Mouse (Mus musculus): ENCODE data around the gene Fat4. TPM values are rescaled to one million over a fixed set of nuclear protein-coding genes. Genes with fewer than 3 reads are reported as not detected.
A peak's percentile ranks its signal among the peaks of the same experiment; 100 is the strongest.

The Fat4 gene
- polyA plus RNA-seq (2015; fragmentation: Nextera tagmentation; extraction: Ambion mirVana), result 0.16 and 0.27 TPM in 2 replicates

DNA sequence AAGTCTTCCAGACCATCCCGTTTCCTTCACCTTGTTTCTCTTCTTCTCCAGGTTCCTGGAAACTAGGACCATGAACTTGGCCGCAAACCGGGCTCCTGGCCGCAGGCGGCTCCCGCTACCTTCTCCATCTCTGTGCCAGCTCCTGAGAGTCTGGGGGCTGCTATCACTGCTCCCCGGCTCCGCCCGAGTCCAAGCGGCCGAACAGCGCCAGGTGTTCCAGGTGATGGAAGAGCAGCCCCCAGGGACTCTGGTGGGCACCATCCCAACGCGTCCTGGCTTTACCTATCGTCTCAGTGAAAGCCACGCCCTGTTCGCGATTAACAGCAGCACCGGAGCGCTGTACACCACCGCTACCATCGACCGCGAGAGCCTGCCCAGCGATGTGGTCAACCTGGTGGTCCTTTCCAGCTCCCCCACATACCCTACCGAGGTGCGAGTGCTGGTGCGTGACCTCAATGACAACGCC, at the start of gene Fat4:
Fat4 (plus strand) TSS at position 51 of the 466 bp plus-strand sequence.
- ATAC-seq (ENCODE audit: low read depth), result no peak
- WGBS (ENCODE audit: insufficient replicate concordance), result under 1% methylated on average over 29 of the region's 29 CpGs
- Histone ChIP-seq H3K9me3 (replicated peaks; ENCODE audit: control insufficient read depth, low read length) (no peaks in the 10 kb centered on the region), H3K4me1 (ENCODE audit: control insufficient read depth, low read depth, low read length) (no peaks in the 10 kb centered on the region; the same call in none of the 2 replicates), H3K27ac (ENCODE audit: low read length) (no peak within 1 kb of the TSS; the same call in 1 of the 2 replicates), H3K27me3 (ENCODE audit: control insufficient read depth, insufficient read depth, low read depth, low read length) (peaks cover 31% of the 10 kb centered on the region), H3K36me3 (ENCODE audit: control insufficient read depth, insufficient read depth) (no peaks in the 10 kb centered on the region), H3K4me3 (ENCODE audit: low read depth, low read length) (peak within 1 kb of the TSS; percentile 62), H3K9ac (ENCODE audit: low read depth, low read length) (peak within 1 kb of the TSS; percentile 16; the same call in 1 of the 2 replicates), H3K4me2 (ENCODE audit: low read depth, low read length) (peak within 1 kb of the TSS; percentile 71)

DNA sequence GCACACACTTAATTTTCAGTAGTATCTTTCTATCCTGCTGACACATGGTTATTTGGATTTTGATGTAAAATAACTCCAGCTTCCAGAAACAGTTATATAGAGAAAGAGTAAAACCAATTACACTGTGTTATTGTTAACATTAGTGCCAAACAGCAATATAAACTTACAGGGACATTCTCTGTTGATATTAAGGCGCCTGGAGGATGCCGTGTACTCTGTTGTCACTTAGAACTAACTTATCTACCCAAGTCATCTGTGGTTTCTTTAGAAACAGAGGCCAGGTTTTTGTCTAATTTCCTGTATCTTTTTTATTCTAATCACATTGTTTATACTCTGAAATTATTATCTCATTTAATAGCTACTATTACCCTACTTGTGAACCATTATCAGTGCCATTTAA, 47.3 kb upstream of the Fat4 start:
- no peaks in the 10 kb centered on the region for H3K27me3 ChIP-seq (ENCODE audit: control insufficient read depth, insufficient read depth, low read depth, low read length)
- no peaks in the 10 kb centered on the region for H3K4me1 ChIP-seq (ENCODE audit: control insufficient read depth, low read depth, low read length)
- H3K4me3 ChIP-seq (ENCODE audit: low read depth, low read length), result no peak overlapping the region
- no peak overlapping the region for H3K9ac ChIP-seq (ENCODE audit: low read depth, low read length)
- no peak for ATAC-seq (ENCODE audit: low read depth)
- H3K9me3 ChIP-seq (replicated peaks; ENCODE audit: control insufficient read depth, low read length), result no peaks in the 10 kb centered on the region
- H3K27ac ChIP-seq (ENCODE audit: low read length), result no peak overlapping the region
- H3K4me2 ChIP-seq (ENCODE audit: low read depth, low read length), result no peak overlapping the region
- H3K36me3 ChIP-seq (ENCODE audit: control insufficient read depth, insufficient read depth), result no peaks in the 10 kb centered on the region
- 48% methylated on average over 2 of the region's 2 CpGs for WGBS (ENCODE audit: insufficient replicate concordance)

DNA sequence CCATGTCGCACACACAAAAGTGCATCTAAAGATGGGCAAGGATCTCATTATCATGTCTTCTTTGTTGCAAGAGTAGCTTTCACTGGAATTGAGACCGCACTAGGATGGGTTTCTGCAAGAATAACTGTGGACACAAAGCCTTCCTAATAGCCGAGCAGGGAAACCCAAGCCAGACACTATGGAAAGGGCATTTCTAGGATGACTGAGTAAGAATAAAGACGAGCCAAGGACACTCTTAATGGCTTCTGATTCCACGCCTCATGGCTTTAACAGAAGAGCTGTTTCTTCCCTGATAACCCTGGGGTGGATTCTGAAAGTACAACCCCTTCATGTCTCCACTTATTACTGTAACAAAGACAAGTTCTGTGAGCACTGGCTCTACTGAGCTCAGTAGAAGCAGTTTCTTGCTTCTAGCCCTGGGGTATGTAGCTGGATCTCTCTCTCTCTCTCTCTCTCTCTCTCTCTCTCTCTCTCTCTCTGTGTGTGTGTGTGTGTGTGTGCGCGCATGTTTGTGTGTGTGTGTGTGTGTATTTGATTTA, 43.7 kb upstream of the Fat4 start:
- no peak overlapping the region for H3K4me2 ChIP-seq (ENCODE audit: low read depth, low read length)
- no peak for ATAC-seq (ENCODE audit: low read depth)
- H3K4me3 ChIP-seq (ENCODE audit: low read depth, low read length), result no peak overlapping the region
- no peaks in the 10 kb centered on the region for H3K36me3 ChIP-seq (ENCODE audit: control insufficient read depth, insufficient read depth)
- no peak overlapping the region for H3K27ac ChIP-seq (ENCODE audit: low read length)
- H3K27me3 ChIP-seq (ENCODE audit: control insufficient read depth, insufficient read depth, low read depth, low read length), result no peaks in the 10 kb centered on the region
- no peaks in the 10 kb centered on the region for H3K4me1 ChIP-seq (ENCODE audit: control insufficient read depth, low read depth, low read length)
- WGBS (ENCODE audit: insufficient replicate concordance), result 66% methylated on average over 7 of the region's 7 CpGs
- H3K9ac ChIP-seq (ENCODE audit: low read depth, low read length), result no peak overlapping the region
- H3K9me3 ChIP-seq (replicated peaks; ENCODE audit: control insufficient read depth, low read length), result no peaks in the 10 kb centered on the region

DNA sequence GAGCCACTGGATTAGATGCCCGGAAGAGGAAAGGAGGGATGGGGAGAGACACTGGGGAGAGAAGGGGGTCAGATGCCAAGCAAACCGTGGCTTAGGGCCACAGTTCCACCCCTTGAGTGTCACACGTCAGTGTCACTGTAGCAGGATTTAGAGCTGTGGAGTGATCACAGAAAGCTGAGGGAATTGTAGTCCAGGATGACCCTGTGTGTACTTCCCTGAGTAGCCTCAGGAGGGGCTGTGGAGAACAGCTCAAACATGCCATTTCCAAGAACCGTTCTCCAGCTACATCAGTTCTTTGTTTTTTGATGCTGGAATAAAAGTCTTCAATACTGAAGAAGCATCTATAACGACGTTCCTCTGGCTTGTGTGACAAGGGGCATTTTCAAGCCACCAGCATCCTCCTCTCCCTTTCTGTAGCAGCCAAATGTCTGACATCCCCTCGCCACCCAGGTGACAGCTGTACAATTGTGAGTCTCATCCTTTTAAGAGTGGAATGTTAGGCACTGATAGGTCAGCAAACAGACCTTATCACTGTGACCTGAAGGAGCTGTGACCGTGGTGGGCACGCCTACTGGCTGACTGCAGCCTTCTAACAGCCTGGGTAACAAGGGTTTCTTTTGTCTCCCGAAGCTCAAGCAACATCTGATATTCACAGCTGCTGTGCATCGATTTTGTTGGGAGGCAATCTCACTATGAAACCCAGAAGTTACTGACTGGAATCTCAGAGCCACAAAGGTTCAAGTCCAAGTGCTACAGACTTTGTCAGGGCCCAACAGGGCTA, 39.9 kb upstream of the Fat4 start:
- Histone ChIP-seq H3K9me3 (replicated peaks; ENCODE audit: control insufficient read depth, low read length) (no peaks in the 10 kb centered on the region), H3K36me3 (ENCODE audit: control insufficient read depth, insufficient read depth) (no peaks in the 10 kb centered on the region), H3K27me3 (ENCODE audit: control insufficient read depth, insufficient read depth, low read depth, low read length) (no peaks in the 10 kb centered on the region), H3K4me2 (ENCODE audit: low read depth, low read length) (no peak overlapping the region), H3K27ac (ENCODE audit: low read length) (no peak overlapping the region), H3K4me1 (ENCODE audit: control insufficient read depth, low read depth, low read length) (no peaks in the 10 kb centered on the region), H3K4me3 (ENCODE audit: low read depth, low read length) (no peak overlapping the region), H3K9ac (ENCODE audit: low read depth, low read length) (no peak overlapping the region)
- WGBS (ENCODE audit: insufficient replicate concordance), result 30% methylated on average over 11 of the region's 11 CpGs
- no peak for ATAC-seq (ENCODE audit: low read depth)

DNA sequence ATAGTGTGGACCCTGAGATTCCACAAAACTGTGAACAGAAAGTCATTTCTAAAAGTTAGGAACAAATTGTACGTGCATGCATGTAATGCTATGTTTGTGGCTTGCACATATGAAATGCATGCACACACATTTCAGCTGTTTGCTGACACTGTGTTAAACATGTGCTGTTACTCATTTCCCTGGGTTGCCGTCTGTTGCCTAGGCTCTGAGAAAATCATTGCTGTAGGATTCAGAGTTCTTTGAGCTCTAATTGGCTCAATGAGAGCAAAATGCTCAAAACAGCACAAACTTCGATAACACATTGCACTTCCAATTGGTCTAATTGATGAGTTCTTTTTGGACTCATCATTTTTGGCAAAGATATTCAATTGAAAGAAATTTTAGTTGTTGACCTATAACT, 37.7 kb upstream of the Fat4 start:
- Histone ChIP-seq H3K9ac (ENCODE audit: low read depth, low read length) (no peak overlapping the region), H3K4me3 (ENCODE audit: low read depth, low read length) (no peak overlapping the region), H3K27me3 (ENCODE audit: control insufficient read depth, insufficient read depth, low read depth, low read length) (no peaks in the 10 kb centered on the region), H3K4me1 (ENCODE audit: control insufficient read depth, low read depth, low read length) (no peaks in the 10 kb centered on the region), H3K27ac (ENCODE audit: low read length) (no peak overlapping the region), H3K9me3 (replicated peaks; ENCODE audit: control insufficient read depth, low read length) (no peaks in the 10 kb centered on the region), H3K36me3 (ENCODE audit: control insufficient read depth, insufficient read depth) (no peaks in the 10 kb centered on the region), H3K4me2 (ENCODE audit: low read depth, low read length) (no peak overlapping the region)
- 53% methylated on average over 3 of the region's 3 CpGs for WGBS (ENCODE audit: insufficient replicate concordance)
- ATAC-seq (ENCODE audit: low read depth), result no peak

DNA sequence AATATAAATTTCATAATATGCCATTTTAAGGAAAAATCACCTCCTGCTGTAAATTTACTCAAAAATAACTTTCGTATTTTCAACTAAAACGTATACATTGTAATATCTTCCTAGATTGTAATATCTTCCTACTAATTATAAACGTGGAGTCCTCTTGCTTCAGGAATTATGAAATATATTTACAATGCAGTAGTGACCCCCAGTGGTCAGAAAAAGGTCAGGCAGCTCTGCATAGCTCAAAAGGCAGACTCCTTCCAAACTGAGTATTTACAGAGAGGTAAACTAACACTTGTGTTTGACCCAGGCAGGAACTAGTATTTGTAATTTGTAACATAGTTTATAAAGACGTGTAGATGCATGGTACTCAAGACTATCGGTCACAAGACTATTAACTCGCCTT, 37.2 kb upstream of the Fat4 start:
- no peak overlapping the region for H3K27ac ChIP-seq (ENCODE audit: low read length)
- ATAC-seq (ENCODE audit: low read depth), result no peak
- H3K9ac ChIP-seq (ENCODE audit: low read depth, low read length), result no peak overlapping the region
- no peaks in the 10 kb centered on the region for H3K36me3 ChIP-seq (ENCODE audit: control insufficient read depth, insufficient read depth)
- H3K4me2 ChIP-seq (ENCODE audit: low read depth, low read length), result no peak overlapping the region
- H3K4me3 ChIP-seq (ENCODE audit: low read depth, low read length), result no peak overlapping the region
- no peaks in the 10 kb centered on the region for H3K4me1 ChIP-seq (ENCODE audit: control insufficient read depth, low read depth, low read length)
- H3K9me3 ChIP-seq (replicated peaks; ENCODE audit: control insufficient read depth, low read length), result no peaks in the 10 kb centered on the region
- 24% methylated on average over 6 of the region's 6 CpGs for WGBS (ENCODE audit: insufficient replicate concordance)
- no peaks in the 10 kb centered on the region for H3K27me3 ChIP-seq (ENCODE audit: control insufficient read depth, insufficient read depth, low read depth, low read length)

DNA sequence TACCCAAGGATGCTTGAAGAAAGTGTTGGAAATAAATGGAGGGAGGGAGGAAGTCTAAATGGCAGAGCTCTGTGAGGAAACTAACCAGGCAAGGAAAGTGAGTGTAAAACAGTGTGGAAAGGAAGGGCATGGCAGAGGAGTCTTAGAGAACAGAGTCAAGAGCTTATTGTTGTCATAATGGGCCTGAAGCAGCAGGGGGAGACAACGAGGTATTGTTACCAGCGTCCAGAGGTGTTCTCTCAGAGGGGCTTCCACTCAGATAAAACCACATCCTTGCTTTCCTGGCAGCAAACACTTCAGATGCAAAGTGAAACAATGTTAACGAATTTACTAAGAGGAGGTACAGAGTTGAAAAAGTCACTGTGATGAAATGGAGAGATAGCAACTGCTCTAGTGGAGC, 33.1 kb upstream of the Fat4 start:
- WGBS (ENCODE audit: insufficient replicate concordance), result 10% methylated on average over 3 of the region's 3 CpGs
- H3K36me3 ChIP-seq (ENCODE audit: control insufficient read depth, insufficient read depth), result no peaks in the 10 kb centered on the region
- no peaks in the 10 kb centered on the region for H3K27me3 ChIP-seq (ENCODE audit: control insufficient read depth, insufficient read depth, low read depth, low read length)
- no peak overlapping the region for H3K27ac ChIP-seq (ENCODE audit: low read length)
- no peaks in the 10 kb centered on the region for H3K9me3 ChIP-seq (replicated peaks; ENCODE audit: control insufficient read depth, low read length)
- no peak overlapping the region for H3K4me2 ChIP-seq (ENCODE audit: low read depth, low read length)
- H3K4me3 ChIP-seq (ENCODE audit: low read depth, low read length), result no peak overlapping the region
- H3K4me1 ChIP-seq (ENCODE audit: control insufficient read depth, low read depth, low read length), result no peaks in the 10 kb centered on the region
- H3K9ac ChIP-seq (ENCODE audit: low read depth, low read length), result no peak overlapping the region
- ATAC-seq (ENCODE audit: low read depth), result no peak

DNA sequence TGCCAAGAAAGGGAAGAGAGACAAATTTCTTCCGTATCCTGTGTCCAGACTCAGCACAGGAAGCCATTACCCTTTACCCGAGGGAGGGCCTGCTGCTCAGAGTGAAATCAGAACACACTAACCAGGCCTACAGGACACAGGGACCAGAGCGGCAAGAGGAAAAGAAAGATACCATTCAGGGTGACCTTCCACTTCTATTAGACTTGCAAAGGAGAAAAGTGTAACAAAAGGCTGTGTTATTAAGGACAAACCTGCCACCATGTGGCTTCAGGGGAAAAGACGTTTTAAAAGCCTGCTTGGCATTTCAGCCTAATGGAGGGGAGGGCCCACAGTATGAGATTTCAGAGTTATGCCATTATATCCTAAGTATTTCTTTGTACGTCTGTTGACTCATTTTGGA, 26.1 kb upstream of the Fat4 start:
- H3K9me3 ChIP-seq (replicated peaks; ENCODE audit: control insufficient read depth, low read length), result no peaks in the 10 kb centered on the region
- no peaks in the 10 kb centered on the region for H3K36me3 ChIP-seq (ENCODE audit: control insufficient read depth, insufficient read depth)
- ATAC-seq (ENCODE audit: low read depth), result 0 out of 2 replicates have a peak, but pooled peaks have one; percentile 9
- H3K9ac ChIP-seq (ENCODE audit: low read depth, low read length), result no peak overlapping the region
- no peak overlapping the region for H3K4me2 ChIP-seq (ENCODE audit: low read depth, low read length)
- H3K4me1 ChIP-seq (ENCODE audit: control insufficient read depth, low read depth, low read length), result no peaks in the 10 kb centered on the region
- no peak overlapping the region for H3K27ac ChIP-seq (ENCODE audit: low read length)
- no peaks in the 10 kb centered on the region for H3K27me3 ChIP-seq (ENCODE audit: control insufficient read depth, insufficient read depth, low read depth, low read length)
- 32% methylated on average over 5 of the region's 5 CpGs for WGBS (ENCODE audit: insufficient replicate concordance)
- H3K4me3 ChIP-seq (ENCODE audit: low read depth, low read length), result no peak overlapping the region

DNA sequence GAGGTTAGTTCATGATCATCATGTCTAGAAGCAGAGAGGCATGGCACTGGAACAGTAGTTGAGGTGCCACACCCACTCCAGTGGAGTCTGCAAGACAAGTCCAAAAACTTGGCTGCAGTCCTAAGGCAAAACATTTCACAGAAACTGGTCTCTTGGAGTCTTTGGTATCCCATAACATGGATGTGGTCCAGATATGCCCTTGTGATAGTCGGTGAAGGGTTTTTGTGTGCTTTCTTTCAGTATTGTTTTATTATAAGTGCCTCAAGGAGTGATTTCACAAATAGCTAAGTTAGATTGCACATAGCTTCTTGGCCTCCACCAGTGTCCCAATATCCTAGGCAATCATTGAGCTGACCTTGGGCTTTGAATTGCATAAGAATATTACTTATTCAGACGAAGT, 15.4 kb upstream of the Fat4 start:
- Histone ChIP-seq H3K9me3 (replicated peaks; ENCODE audit: control insufficient read depth, low read length) (no peaks in the 10 kb centered on the region), H3K4me1 (ENCODE audit: control insufficient read depth, low read depth, low read length) (no peaks in the 10 kb centered on the region), H3K9ac (ENCODE audit: low read depth, low read length) (no peak overlapping the region), H3K36me3 (ENCODE audit: control insufficient read depth, insufficient read depth) (no peaks in the 10 kb centered on the region), H3K27me3 (ENCODE audit: control insufficient read depth, insufficient read depth, low read depth, low read length) (no peaks in the 10 kb centered on the region), H3K27ac (ENCODE audit: low read length) (no peak overlapping the region), H3K4me3 (ENCODE audit: low read depth, low read length) (no peak overlapping the region), H3K4me2 (ENCODE audit: low read depth, low read length) (no peak overlapping the region)
- WGBS (ENCODE audit: insufficient replicate concordance), result 55% methylated on average over 2 of the region's 2 CpGs
- no peak for ATAC-seq (ENCODE audit: low read depth)
